ENCODE assay signal across 17 mouse cellular contexts in the genomic region with DNA sequence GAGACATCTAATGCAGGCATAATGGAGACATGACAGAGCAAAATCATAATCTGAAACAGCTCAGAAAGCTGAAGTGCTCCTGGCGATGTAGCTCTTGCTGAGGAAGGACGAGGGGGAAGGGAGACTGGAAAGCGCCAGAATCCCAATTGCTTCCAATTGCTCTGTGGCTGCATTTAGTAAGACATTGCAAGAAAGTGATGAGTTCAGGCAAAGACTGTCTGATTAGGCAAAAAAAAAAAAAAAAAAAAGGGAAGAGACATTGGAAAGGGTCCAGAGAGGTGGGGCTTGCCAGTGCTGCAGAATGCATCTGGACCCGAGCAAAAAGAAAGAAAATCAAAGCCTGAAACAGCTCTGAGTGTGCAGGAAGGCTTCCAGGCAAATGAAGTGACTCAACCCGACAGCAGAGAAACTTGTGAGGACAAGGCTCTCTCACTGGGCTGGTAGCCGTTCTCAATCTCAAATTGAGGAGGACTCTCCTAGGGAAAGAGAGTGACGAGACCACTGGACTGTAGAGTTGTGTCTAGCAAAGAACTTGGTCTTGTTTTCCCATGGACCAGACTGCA.
A peak's percentile ranks its signal among the peaks of the same experiment; 100 is the strongest.
DNase-seq lines count a peak whose midpoint lies in the region; ATAC-seq and TF ChIP-seq lines count a peak whose summit lies in the region.
"Had no signal": no experiment of that assay in that cellular context is flagged by ENCODE, and none has a peak within 500 bp of the region (broad histone marks: within the 10 kb centered on the region; RNA-seq: fewer than 3 reads in every experiment).

No protein-coding gene starts in this region.

- no peaks in the 10 kb centered on the region for H3K36me3 ChIP-seq in midbrain, postnatal 0 days (ENCODE audit: insufficient read depth, low read length)
- no peaks in the 10 kb centered on the region for H3K36me3 ChIP-seq in midbrain, embryonic 16.5 days (ENCODE audit: control insufficient read depth, insufficient read depth, low read length)
- H3K36me3 ChIP-seq: heart, embryonic 10.5 days; liver, embryonic 12.5 days had no signal

- peak; percentile 11 for DNase-seq in adrenal gland, postnatal 14 days
- no peak for DNase-seq in adrenal gland, postnatal 4 days (ENCODE audit: low spot score in 2 of 2)
- DNase-seq in layer of hippocampus, adult 11-12 months (ENCODE audit: low spot score): peak; percentile 7
- no peak for DNase-seq in layer of hippocampus, adult 9-10 months (ENCODE audit: low spot score)
- peak; percentile 36 for DNase-seq in midbrain, postnatal 0 days (ENCODE audit: low spot score)
- peak; percentile 11 for DNase-seq in right cerebral cortex, postnatal 25 days
- DNase-seq: adrenal gland, adult 2 months; gastrocnemius, adult 2 months; heart, postnatal 36 days; kidney, adult 2 months; kidney, postnatal 36 days had no signal

- H3K9me3 ChIP-seq in midbrain, postnatal 0 days (ENCODE audit: low read length): no peaks in the 10 kb centered on the region
- H3K9me3 ChIP-seq in midbrain, embryonic 16.5 days (replicated peaks; ENCODE audit: control insufficient read depth, low read length, poor library complexity, severe bottlenecking): no peaks in the 10 kb centered on the region
- H3K9me3 ChIP-seq: heart, embryonic 10.5 days; liver, embryonic 12.5 days had no signal

- no peaks in the 10 kb centered on the region for H3K4me1 ChIP-seq in midbrain, postnatal 0 days (ENCODE audit: insufficient read depth, low read length)
- H3K4me1 ChIP-seq in midbrain, embryonic 16.5 days (ENCODE audit: control insufficient read depth, insufficient read depth, low read length): no peaks in the 10 kb centered on the region
- H3K4me1 ChIP-seq: heart, embryonic 10.5 days; liver, embryonic 12.5 days had no signal

- no peak overlapping the region for H3K4me2 ChIP-seq in midbrain, postnatal 0 days (ENCODE audit: low read depth, low read length, poor library complexity, severe bottlenecking)
- H3K4me2 ChIP-seq in midbrain, embryonic 16.5 days (ENCODE audit: low read length): no peak overlapping the region
- H3K4me2 ChIP-seq: liver, embryonic 12.5 days had no signal

- no peak for TF ChIP-seq CTCF in midbrain, postnatal 0 days (IDR thresholded peaks at IDR 0.05)

- no peak overlapping the region for H3K4me3 ChIP-seq in midbrain, postnatal 0 days (ENCODE audit: low read depth, low read length)
- H3K4me3 ChIP-seq in midbrain, embryonic 16.5 days (ENCODE audit: low read depth, low read length): no peak overlapping the region
- H3K4me3 ChIP-seq: gastrocnemius, adult 2 months; heart, embryonic 10.5 days; liver, embryonic 12.5 days had no signal

- H3K27me3 ChIP-seq in midbrain, postnatal 0 days (ENCODE audit: insufficient read depth, low read length): no peaks in the 10 kb centered on the region
- H3K27me3 ChIP-seq in midbrain, embryonic 16.5 days (ENCODE audit: control insufficient read depth, insufficient read depth, low read depth, low read length): no peaks in the 10 kb centered on the region
- H3K27me3 ChIP-seq: CH12.LX; liver, embryonic 12.5 days had no signal

- ATAC-seq in midbrain, postnatal 0 days (ENCODE audit: low FRiP score): no peak
- ATAC-seq in midbrain, embryonic 16.5 days: no peak
- ATAC-seq in granulocyte monocyte progenitor cell, adult 5-6 weeks (replicated peaks; ENCODE audit: poor library complexity, severe bottlenecking): no peak
- ATAC-seq: hindbrain, postnatal 0 days; liver, embryonic 12.5 days had no signal

- WGBS in midbrain, postnatal 0 days: 57% methylated on average over 7 of the region's 7 CpGs
- WGBS in midbrain, embryonic 16.5 days: 72% methylated on average over 7 of the region's 7 CpGs

- no peak overlapping the region for H3K9ac ChIP-seq in midbrain, postnatal 0 days (replicated peaks; ENCODE audit: low read length, poor library complexity, severe bottlenecking)
- no peak overlapping the region for H3K9ac ChIP-seq in midbrain, embryonic 16.5 days (ENCODE audit: low read depth, low read length)
- H3K9ac ChIP-seq: liver, embryonic 12.5 days had no signal

- H3K27ac ChIP-seq in midbrain, postnatal 0 days (ENCODE audit: low read depth, low read length): no peak overlapping the region
- no peak overlapping the region for H3K27ac ChIP-seq in midbrain, embryonic 16.5 days (ENCODE audit: low read length)
- H3K27ac ChIP-seq: gastrocnemius, adult 2 months; heart, embryonic 10.5 days; hindbrain, postnatal 0 days; liver, embryonic 12.5 days had no signal

Comparison
In these comparisons a context has a peak if more than half of its experiments do, and no peak if none do; other contexts are left out.
1. DNase-seq: peak in adrenal gland, postnatal 14 days (single experiment), layer of hippocampus, adult 11-12 months (single experiment), midbrain, postnatal 0 days (single experiment) and right cerebral cortex, postnatal 25 days (single experiment); none in adrenal gland, postnatal 4 days (0 of 2) and layer of hippocampus, adult 9-10 months (single experiment).